Mouse (Mus musculus): ENCODE results near the gene 1700001O22Rik.

DNA sequence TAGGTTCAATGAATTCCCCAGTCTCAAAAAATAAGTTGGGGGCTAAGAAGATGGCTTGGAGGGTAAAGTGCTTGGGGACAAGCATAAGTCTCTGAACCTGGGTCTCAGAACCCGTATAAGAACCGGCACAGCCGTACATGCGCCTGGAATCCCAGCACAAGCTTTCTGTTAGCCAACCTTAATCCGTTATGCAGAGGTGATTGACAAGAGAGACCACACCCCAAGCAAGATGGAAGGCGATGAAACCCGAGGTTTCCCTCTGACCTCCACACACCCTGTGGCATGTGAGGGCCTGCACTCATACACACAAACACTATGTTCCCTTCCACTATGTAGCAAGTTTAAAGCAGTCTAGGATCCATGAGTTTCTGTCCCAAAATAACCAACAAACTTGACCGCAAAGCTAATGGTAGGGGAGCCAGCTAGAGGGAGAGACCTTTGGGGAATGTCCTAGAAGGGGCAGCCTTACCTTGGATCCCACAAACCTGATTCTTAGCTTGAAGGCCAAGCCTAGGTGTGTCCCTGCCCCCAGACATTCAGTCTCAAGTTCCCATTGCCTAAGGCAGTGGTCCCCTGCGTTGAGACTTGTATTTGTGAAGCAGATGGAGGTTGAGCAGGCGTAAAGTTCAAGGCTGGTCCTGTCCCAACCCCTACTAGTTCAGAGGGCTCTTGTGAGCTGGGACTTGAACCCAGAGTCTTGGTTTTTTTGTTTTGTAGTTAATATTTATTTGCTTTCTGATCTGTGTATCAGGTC is 46.3 kb downstream of the 1700001O22Rik start:
- TF ChIP-seq CTCF (IDR thresholded peaks at IDR 0.05) (no peak), EP300 (IDR thresholded peaks at IDR 0.05; ENCODE audit: insufficient read depth, low read depth, low read length) (no peak), POLR2A (IDR thresholded peaks at IDR 0.05; ENCODE audit: insufficient read depth, low read depth, low read length) (no peak)
